Mouse (Mus musculus) brain, embryonic 14.5 days (tissue): Measurements from ENCODE around the gene Tprn. TPM values are rescaled to one million over a fixed set of nuclear protein-coding genes. Genes with fewer than 3 reads are reported as not detected.

Experiments used
- DNase-seq: peaks from one replicate; pipeline ENCODE4 v3.0.0-alpha.2; 2011; ENCODE audit warnings: low read depth
- CTCF ChIP-seq: fragments of 200-500 bp; IDR thresholded peaks from 2 replicates; pipeline ENCODE4 v1.5.1; 2012; ENCODE audit warnings: inconsistent platforms, mild to moderate bottlenecking, moderate library complexity, borderline replicate concordance; ENCODE audit not compliant: insufficient read depth, insufficient read length; ENCODE audit errors: extremely low read depth
- POLR2A ChIP-seq: fragments of 200-500 bp; IDR thresholded peaks from 2 replicates; pipeline ENCODE4 v1.6.1; 2012; ENCODE audit warnings: mild to moderate bottlenecking, inconsistent platforms, borderline replicate concordance; ENCODE audit not compliant: poor library complexity, insufficient read depth, insufficient read length, severe bottlenecking; ENCODE audit errors: extremely low read depth
- polyA plus RNA-seq: library from polyadenylated mRNA; depleted of rRNA; stranded (reverse); fragments of >200 nt; gene quantifications from 2 replicates; pipeline ENCODE4 v1.2.3, GENCODE M21; 2012; rRNA removed

The Tprn gene
- polyA plus RNA-seq, 1 experiment: 13.0 TPM

GRCm38 (mm10) chr2:25310969-25311368 is 48.6 kb downstream of the Tprn start:
- no peak for TF ChIP-seq POLR2A
- no peak for TF ChIP-seq CTCF
- DNase-seq: no peak

GRCm38 (mm10) chr2:25311491-25311891 is 49.1 kb downstream of the Tprn start:
- TF ChIP-seq CTCF: no peak
- no peak for TF ChIP-seq POLR2A
- DNase-seq: no peak

GRCm38 (mm10) chr2:25318119-25318966 is 55.9 kb downstream of the Tprn start:
- no peak for TF ChIP-seq POLR2A
- peak; percentile 63 for DNase-seq

GRCm38 (mm10) chr2:25318971-25319773 is 56.8 kb downstream of the Tprn start, which contains the start of gene Grin1:
Gene Grin1, minus strand, starts transcription at chr2:25319187.
- TF ChIP-seq CTCF (no peak), POLR2A (peak; percentile 27; the same call in 1 of the 2 replicates)
- DNase-seq: peak; percentile 95

Other genes with a start within 250 kb of the Tprn start
- gene Nsmf, start 208.3 kb upstream of the Tprn start, polyA plus RNA-seq: 194 and 297 TPM in 2 replicates
- 0.11 and 0.18 TPM in 2 replicates for gene Entpd8, start 182.3 kb upstream of the Tprn start, polyA plus RNA-seq
- gene Noxa1, start 167.5 kb upstream of the Tprn start, polyA plus RNA-seq: 0.04 TPM in 2 replicates
- 50.0 and 58.5 TPM in 2 replicates for gene Nrarp, start 81.9 kb upstream of the Tprn start, polyA plus RNA-seq
- 1.9 and 2.0 TPM in 2 replicates for gene Tor4a, start 65.7 kb upstream of the Tprn start, polyA plus RNA-seq
- gene Nelfb, start 51.1 kb upstream of the Tprn start, polyA plus RNA-seq: 78.9 and 91.3 TPM in 2 replicates
- gene Stpg3, start 48.0 kb upstream of the Tprn start, polyA plus RNA-seq: not detected in 2 replicates
- gene Fam166a, start 43.9 kb upstream of the Tprn start, polyA plus RNA-seq: 0.10 and 0.14 TPM in 2 replicates
- 449 and 524 TPM in 2 replicates for gene Tubb4b, start 37.9 kb upstream of the Tprn start, polyA plus RNA-seq
- not detected in 2 replicates for gene Slc34a3, start 28.3 kb upstream of the Tprn start, polyA plus RNA-seq
- gene Rnf224, start 25.8 kb upstream of the Tprn start, polyA plus RNA-seq: not detected in 2 replicates
- 127 and 148 TPM in 2 replicates for gene Rnf208, start 20.4 kb upstream of the Tprn start, polyA plus RNA-seq
- gene Cysrt1, start 20.2 kb upstream of the Tprn start, polyA plus RNA-seq: 0.10 and 0.67 TPM in 2 replicates
- 19.1 and 22.6 TPM in 2 replicates for gene AL732309.1, start 15.8 kb upstream of the Tprn start, polyA plus RNA-seq
- gene Tmem203, start 7.2 kb upstream of the Tprn start, polyA plus RNA-seq: 26.4 and 32.2 TPM in 2 replicates
- gene Ssna1, start 9.8 kb downstream of the Tprn start, polyA plus RNA-seq: 105 and 160 TPM in 2 replicates
- 131 and 149 TPM in 2 replicates for gene Anapc2, start 9.9 kb downstream of the Tprn start, polyA plus RNA-seq
- not detected in 2 replicates for gene Tmem210, start 25.5 kb downstream of the Tprn start, polyA plus RNA-seq
- gene Lrrc26, start 27.3 kb downstream of the Tprn start, polyA plus RNA-seq: 0.07 TPM in 1 of 2 replicates, not detected in the other
- gene Grin1, start 56.6 kb downstream of the Tprn start, polyA plus RNA-seq: 24.4 and 47.2 TPM in 2 replicates
- 22.5 and 37.0 TPM in 2 replicates for gene Man1b1, start 69.7 kb downstream of the Tprn start, polyA plus RNA-seq
- 35.3 and 57.1 TPM in 2 replicates for gene Dpp7, start 93.7 kb downstream of the Tprn start, polyA plus RNA-seq
- 2.4 TPM in 2 replicates for gene Uap1l1, start 103.1 kb downstream of the Tprn start, polyA plus RNA-seq
- gene Sapcd2, start 109.7 kb downstream of the Tprn start, polyA plus RNA-seq: 20.1 and 48.8 TPM in 2 replicates
- 2.2 and 2.3 TPM in 2 replicates for gene Entpd2, start 133.3 kb downstream of the Tprn start, polyA plus RNA-seq
- gene Npdc1, start 136.7 kb downstream of the Tprn start, polyA plus RNA-seq: 621 and 644 TPM in 2 replicates
- 0.42 and 0.57 TPM in 2 replicates for gene Fut7, start 160.6 kb downstream of the Tprn start, polyA plus RNA-seq
- 29.8 and 60.6 TPM in 2 replicates for gene Abca2, start 166.1 kb downstream of the Tprn start, polyA plus RNA-seq
- 1.1 and 1.9 TPM in 2 replicates for gene Clic3, start 194.2 kb downstream of the Tprn start, polyA plus RNA-seq
- 109 and 142 TPM in 2 replicates for gene Paxx, start 198.5 kb downstream of the Tprn start, polyA plus RNA-seq
- gene Ptgds, start 207.4 kb downstream of the Tprn start, polyA plus RNA-seq: 60.4 and 73.5 TPM in 2 replicates
- not detected in 2 replicates for gene Lcn12, start 231.3 kb downstream of the Tprn start, polyA plus RNA-seq
- 27.8 and 61.1 TPM in 2 replicates for gene Fbxw5, start 238.1 kb downstream of the Tprn start, polyA plus RNA-seq
- gene C8g, start 239.1 kb downstream of the Tprn start, polyA plus RNA-seq: 1.9 and 3.6 TPM in 2 replicates